ENCODE assay signal across 9 mouse cellular contexts in genomic region chr7:3391809-3392208, GRCm38 (mm10). TPM values are rescaled to one million over a fixed set of nuclear protein-coding genes. Genes with fewer than 3 reads are reported as not detected.
DNase-seq lines count a peak whose midpoint lies in the region; ATAC-seq lines count a peak whose summit lies in the region.
"Had no signal": no experiment of that assay in that cellular context is flagged by ENCODE, and none has a peak within 500 bp of the region (broad histone marks: within the 10 kb centered on the region; RNA-seq: fewer than 3 reads in every experiment).

No protein-coding gene starts in this region.

- H3K4me2 ChIP-seq in forebrain, embryonic 16.5 days (ENCODE audit: low read length), result peak overlapping the region; percentile 85
- H3K4me2 ChIP-seq in midbrain, embryonic 16.5 days (ENCODE audit: low read length), result peak overlapping the region; percentile 64

- peaks cover 4% of the 10 kb centered on the region for H3K36me3 ChIP-seq in forebrain, embryonic 16.5 days (ENCODE audit: control insufficient read depth, insufficient read depth)
- peaks cover 4% of the 10 kb centered on the region; the same call in 1 of the 2 replicates for H3K36me3 ChIP-seq in midbrain, embryonic 16.5 days (ENCODE audit: control insufficient read depth, insufficient read depth, low read length)

- peak; percentile 71 for DNase-seq in left cerebral cortex, postnatal 4 days
- no peak for DNase-seq in left cerebral cortex, postnatal 14 days (ENCODE audit: low spot score in 2 of 2)
- DNase-seq in cerebellum, postnatal 25 days, result peak; percentile 32 to 54
- no peak for DNase-seq in heart, adult 11 months
- no peak for DNase-seq in natural killer cell, adult 2 months (ENCODE audit: low spot score in 2 of 2)
- DNase-seq in gastrocnemius, postnatal 10 days, result no peak

- H3K4me1 ChIP-seq in forebrain, embryonic 16.5 days (replicated peaks; ENCODE audit: control insufficient read depth, insufficient read depth, low read length), result peaks cover 52% of the 10 kb centered on the region
- peaks cover 50% of the 10 kb centered on the region for H3K4me1 ChIP-seq in midbrain, embryonic 16.5 days (ENCODE audit: control insufficient read depth, insufficient read depth, low read length)

- intact Hi-C loops in left cerebral cortex, postnatal 4 days (cut with DNase I), result loop anchor here (10.0 kb wide), 1 partner anchor 57 kb away; the partner anchor contains the start of gene Cacng7
- intact Hi-C loops in left cerebral cortex, postnatal 14 days (cut with DNase I), result no loop called here

- peak overlapping the region; percentile 80 for H3K9ac ChIP-seq in forebrain, embryonic 16.5 days (replicated peaks; ENCODE audit: low read depth, low read length)
- peak overlapping the region; percentile 64 for H3K9ac ChIP-seq in midbrain, embryonic 16.5 days (ENCODE audit: low read depth, low read length)

- H3K27me3 ChIP-seq in forebrain, embryonic 16.5 days (replicated peaks; ENCODE audit: control insufficient read depth, insufficient read depth, low read length), result no peaks in the 10 kb centered on the region
- H3K27me3 ChIP-seq in midbrain, embryonic 16.5 days (ENCODE audit: control insufficient read depth, insufficient read depth, low read depth, low read length), result no peaks in the 10 kb centered on the region

- 5% methylated on average over 4 of the region's 4 CpGs for WGBS in forebrain, embryonic 16.5 days
- WGBS in midbrain, embryonic 16.5 days, result 5% methylated on average over 4 of the region's 4 CpGs

- peak; percentile 29; the same call in 1 of the 2 replicates for ATAC-seq in forebrain, embryonic 16.5 days
- ATAC-seq in midbrain, embryonic 16.5 days, result peak; percentile 34

- no peaks in the 10 kb centered on the region for H3K9me3 ChIP-seq in forebrain, embryonic 16.5 days (ENCODE audit: control insufficient read depth, low read length)
- H3K9me3 ChIP-seq in midbrain, embryonic 16.5 days (replicated peaks; ENCODE audit: control insufficient read depth, low read length, poor library complexity, severe bottlenecking), result no peaks in the 10 kb centered on the region

- H3K27ac ChIP-seq in forebrain, embryonic 16.5 days (ENCODE audit: low read length), result no peak overlapping the region
- no peak overlapping the region; the same call in 1 of the 2 replicates for H3K27ac ChIP-seq in midbrain, embryonic 16.5 days (ENCODE audit: low read length)

- peak overlapping the region; percentile 65 for H3K4me3 ChIP-seq in forebrain, embryonic 16.5 days (replicated peaks; ENCODE audit: low read length)
- peak overlapping the region; percentile 53 for H3K4me3 ChIP-seq in midbrain, embryonic 16.5 days (ENCODE audit: low read depth, low read length)

RNA-seq across cellular contexts. Expression of gene Cacng8, which starts 1.3 kb away (rescaled TPM):
- total RNA-seq in left cerebral cortex, postnatal 4 days (2021), result 100 to 1,000 TPM; 102 to 111 TPM
- total RNA-seq in left cerebral cortex, postnatal 14 days (2021), result 100 to 1,000 TPM; 176 to 203 TPM
- polyA plus RNA-seq in forebrain, embryonic 16.5 days (2015; fragmentation: Nextera tagmentation; extraction: Ambion mirVana), result 12.9 and 16.4 TPM in 2 replicates
- polyA plus RNA-seq in midbrain, embryonic 16.5 days (2015; fragmentation: Nextera tagmentation; extraction: Ambion mirVana), result 13.3 and 17.3 TPM in 2 replicates
- under 1 TPM in 1 of 2 experiments, not detected in 1; 0.43 TPM for total RNA-seq in gastrocnemius, postnatal 10 days (2021)

RNA-seq across cellular contexts. Expression of gene Cacng6, which starts 32.2 kb away (rescaled TPM):
- total RNA-seq in left cerebral cortex, postnatal 4 days (2021), result 1 to 10 TPM in 1 of 2 experiments, under 1 TPM in 1; 0.91 to 1.2 TPM
- total RNA-seq in left cerebral cortex, postnatal 14 days (2021), result 1 to 10 TPM; 2.0 to 2.7 TPM
- polyA plus RNA-seq in forebrain, embryonic 16.5 days (2015; fragmentation: Nextera tagmentation; extraction: Ambion mirVana), result 0.14 TPM in 1 of 2 replicates, not detected in the other
- 0.10 TPM in 1 of 2 replicates, not detected in the other for polyA plus RNA-seq in midbrain, embryonic 16.5 days (2015; fragmentation: Nextera tagmentation; extraction: Ambion mirVana)
- 10 to 100 TPM; 80.3 to 88.7 TPM for total RNA-seq in gastrocnemius, postnatal 10 days (2021)
- polyA plus RNA-seq: small intestine, adult 2 months had no signal

RNA-seq across cellular contexts. Expression of gene Cacng7, which starts 59.1 kb away (rescaled TPM):
- total RNA-seq in left cerebral cortex, postnatal 4 days (2021), result 100 to 1,000 TPM; 111 to 123 TPM
- 100 to 1,000 TPM; 149 to 171 TPM for total RNA-seq in left cerebral cortex, postnatal 14 days (2021)
- 2.8 and 4.3 TPM in 2 replicates for polyA plus RNA-seq in forebrain, embryonic 16.5 days (2015; fragmentation: Nextera tagmentation; extraction: Ambion mirVana)
- 2.6 and 3.0 TPM in 2 replicates for polyA plus RNA-seq in midbrain, embryonic 16.5 days (2015; fragmentation: Nextera tagmentation; extraction: Ambion mirVana)
- total RNA-seq in gastrocnemius, postnatal 10 days (2021), result 10 to 100 TPM in 1 of 2 experiments, 1 to 10 TPM in 1; 9.7 to 10.2 TPM

Comparison
In these comparisons a context has a peak if more than half of its experiments do, and no peak if none do; other contexts are left out.
1. DNase-seq: peak in left cerebral cortex, postnatal 4 days (single experiment) and cerebellum, postnatal 25 days (2 of 2); none in left cerebral cortex, postnatal 14 days (0 of 2), heart, adult 11 months (single experiment), natural killer cell, adult 2 months (0 of 2) and gastrocnemius, postnatal 10 days (single experiment).
2. RNA of gene Cacng8, which starts 1.3 kb away (total RNA-seq): 176 to 203 TPM in left cerebral cortex, postnatal 14 days and 102 to 111 TPM in left cerebral cortex, postnatal 4 days; 0.43 TPM in gastrocnemius, postnatal 10 days; every median in the first group is over 10 times any median in the second.
3. RNA of gene Cacng6, which starts 32.2 kb away (total RNA-seq): 80.3 to 88.7 TPM in gastrocnemius, postnatal 10 days; 2.0 to 2.7 TPM in left cerebral cortex, postnatal 14 days and 0.91 to 1.2 TPM in left cerebral cortex, postnatal 4 days; every median in the first group is over 10 times any median in the second.
4. RNA of gene Cacng7, which starts 59.1 kb away (total RNA-seq): 149 to 171 TPM in left cerebral cortex, postnatal 14 days and 111 to 123 TPM in left cerebral cortex, postnatal 4 days; 9.7 to 10.2 TPM in gastrocnemius, postnatal 10 days; every median in the first group is over 10 times any median in the second.